Mouse (Mus musculus) frontal cortex, adult 2 months (tissue): ENCODE measurements around the gene Oat. TPM values are rescaled to one million over a fixed set of nuclear protein-coding genes. Genes with fewer than 3 reads are reported as not detected.
A peak's percentile ranks its signal among the peaks of the same experiment; 100 is the strongest.

ENCODE experiments used
- DNase-seq, 2 experiments: peaks; one replicate each; pipeline ENCODE4 v3.0.0; 2022; ENCODE audit warnings: low spot score in 1 of 2; ENCODE audit errors: extremely low spot score in 1 of 2
- polyA plus RNA-seq: library from polyadenylated mRNA; depleted of rRNA; stranded (reverse); fragments of >200 nt; gene quantifications from 2 replicates; pipeline ENCODE4 v1.2.3, GENCODE M21; 2012; rRNA removed

Oat gene
- 82.3 and 97.4 TPM in 2 replicates for polyA plus RNA-seq

GRCm38 (mm10) chr7:132576116-132576650 lies at the start of gene Oat:
Gene Oat (minus strand): TSS chr7:132576398.
- peak; percentile 91 to 95 for DNase-seq

DNA sequence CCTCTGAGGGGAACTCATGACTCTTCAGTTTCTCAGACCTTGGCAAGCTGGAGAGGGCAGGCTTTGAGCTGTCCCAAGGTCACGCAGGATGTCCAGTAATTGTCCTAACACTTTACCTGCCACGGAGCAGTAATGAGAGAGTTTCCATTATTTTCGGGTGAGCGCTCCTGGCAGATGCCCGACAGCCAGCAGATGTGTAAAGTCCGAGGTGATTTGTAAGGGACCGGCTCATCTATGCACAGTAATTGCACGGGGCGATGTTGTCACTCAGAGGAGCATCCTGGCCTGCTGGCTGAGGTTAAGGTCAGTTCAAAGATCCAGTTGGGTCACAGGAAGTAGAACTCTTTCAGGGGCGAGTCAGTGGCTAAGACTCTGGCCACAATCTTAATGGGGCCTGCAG lies 48.0 kb upstream of the Oat start:
- no peak for DNase-seq

DNA sequence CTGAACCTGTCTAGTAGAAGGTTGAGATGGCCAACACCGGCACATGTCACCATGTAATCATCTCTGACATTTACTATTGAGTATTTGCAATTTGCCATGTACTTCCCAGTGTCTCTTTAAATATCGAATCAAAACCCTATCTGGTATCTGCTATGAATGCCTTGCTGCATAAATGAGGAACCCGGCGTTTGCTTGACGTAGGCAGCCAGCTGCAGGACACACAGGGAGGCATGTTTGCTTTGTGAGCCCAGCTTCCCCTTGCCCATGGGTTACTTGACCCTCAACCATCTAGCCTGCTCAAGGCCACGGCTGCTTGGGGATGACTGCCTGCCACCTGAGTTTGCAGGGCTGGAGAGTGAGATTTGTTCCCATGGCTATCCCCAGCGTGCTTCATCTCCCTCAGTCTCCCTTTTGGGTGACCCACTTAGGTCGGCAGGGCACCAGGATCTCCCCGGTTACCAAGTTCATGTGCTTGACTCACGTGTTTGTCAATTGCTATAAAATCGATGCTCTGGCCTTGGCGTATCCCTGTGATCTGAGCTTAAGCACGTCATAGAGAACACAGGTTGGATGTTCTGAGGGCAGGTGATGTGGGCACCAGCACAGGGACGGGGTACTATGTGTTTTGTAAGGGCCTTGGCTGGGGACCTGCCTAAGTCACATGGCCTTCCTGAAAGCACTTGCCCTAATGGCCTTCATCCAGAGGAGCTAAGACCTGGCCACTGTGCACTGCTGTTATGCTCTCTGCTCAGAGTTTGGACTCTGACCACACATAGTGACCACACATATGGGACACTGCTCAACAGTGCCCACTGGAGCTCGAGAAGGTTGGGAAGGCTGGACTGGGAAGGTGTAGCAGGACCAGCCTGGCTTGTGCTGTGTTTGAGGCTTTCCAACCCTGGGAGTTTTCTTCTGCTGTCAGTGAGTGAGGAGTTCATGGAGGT lies 44.0 kb upstream of the Oat start:
- DNase-seq: no peak

- no peak for DNase-seq
Observed at GRCm38 (mm10) chr7:132619549-132619948, 43.4 kb upstream of the Oat start.

DNA sequence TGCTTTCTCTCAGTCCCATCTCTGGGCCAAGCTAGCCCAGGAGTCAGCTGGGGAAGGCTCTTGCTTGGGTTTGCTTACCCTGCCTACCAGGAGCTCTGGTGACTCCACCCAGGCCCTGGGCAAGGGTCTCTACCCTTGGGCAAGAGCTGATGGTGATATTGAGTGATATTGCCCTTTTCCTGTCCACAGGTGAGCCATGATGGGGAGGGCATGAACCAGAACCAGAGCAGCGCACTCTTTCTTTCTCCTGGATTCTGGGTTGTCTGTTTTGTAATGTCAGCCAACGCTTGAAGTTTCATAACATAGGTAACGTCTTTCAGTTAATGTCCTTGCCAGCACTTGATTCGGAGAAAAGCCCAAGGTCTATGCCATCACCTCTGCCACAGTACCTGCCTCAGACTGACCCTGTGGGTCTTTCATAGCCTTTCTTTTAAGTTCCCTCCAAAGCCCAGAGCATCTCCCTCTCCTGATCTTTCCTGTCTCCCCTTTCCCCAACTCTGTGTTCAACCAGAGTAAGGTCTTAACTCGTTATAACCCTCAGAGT lies 40.9 kb upstream of the Oat start:
- no peak for DNase-seq

GRCm38 (mm10) chr7:132616391-132616790 lies 40.2 kb upstream of the Oat start:
- DNase-seq: no peak

DNA sequence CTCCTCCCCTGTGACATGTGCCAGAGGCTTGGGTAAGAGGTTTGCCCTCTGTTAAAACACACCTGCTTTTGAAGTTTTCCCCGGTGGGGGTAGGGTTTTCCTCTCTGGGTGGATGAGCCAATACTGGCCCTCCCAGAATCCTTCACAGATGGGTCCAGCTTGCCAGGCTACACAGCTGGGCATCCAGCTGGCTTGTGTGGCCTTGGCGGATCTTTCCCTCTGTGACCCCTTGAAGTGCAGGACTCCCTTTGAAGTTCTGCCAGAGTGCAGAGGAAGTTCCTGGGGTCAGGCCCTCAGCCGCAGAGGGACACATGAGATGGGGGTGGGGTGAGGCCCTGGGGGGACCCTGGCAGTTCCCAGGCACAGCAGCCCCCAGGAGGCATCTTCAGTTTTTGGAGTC lies 39.1 kb upstream of the Oat start:
- DNase-seq: no peak

GRCm38 (mm10) chr7:132611530-132611929 lies 35.3 kb upstream of the Oat start:
- no peak for DNase-seq

DNA sequence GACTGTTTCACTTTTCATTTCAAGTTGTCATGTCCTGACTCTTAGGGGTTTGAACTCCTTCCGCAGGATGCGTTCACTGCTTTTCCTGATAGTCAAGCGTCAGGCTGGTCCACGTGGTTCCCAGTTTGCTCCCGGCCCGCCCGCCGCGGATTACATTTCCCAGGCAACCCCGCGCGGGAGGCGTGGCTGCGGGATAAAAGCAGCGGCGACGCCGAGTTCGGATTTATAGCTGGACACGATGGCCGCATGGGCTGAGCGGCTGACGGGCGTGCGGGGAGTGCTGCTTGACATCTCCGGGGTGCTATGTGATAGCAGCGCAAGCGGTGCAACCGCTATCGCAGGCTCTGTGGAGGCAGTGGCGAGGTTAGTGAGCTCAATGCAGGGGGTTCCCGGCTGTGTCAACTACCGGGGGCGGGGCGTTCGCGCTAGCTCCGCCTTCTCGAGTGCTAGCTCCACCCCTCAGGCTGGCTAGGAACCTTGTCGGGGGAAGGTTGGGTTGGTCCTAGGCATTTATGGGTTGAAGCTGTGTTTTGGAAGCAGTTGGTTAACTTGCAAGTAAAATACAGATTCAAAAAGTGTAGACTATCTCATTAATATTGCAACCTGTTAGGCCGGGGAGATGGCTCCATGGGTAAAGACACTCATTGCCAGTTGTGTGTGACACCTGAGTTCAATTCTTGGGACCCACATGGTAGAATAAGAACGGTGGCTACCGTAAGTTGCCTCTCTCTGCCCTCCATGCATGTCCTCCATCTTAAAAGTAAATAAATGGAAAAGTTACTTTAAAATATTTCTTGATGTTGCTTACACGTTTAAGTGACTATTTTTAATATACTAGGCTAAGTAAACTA lies 34.5 kb upstream of the Oat start, which contains the start of gene Lhpp:
Gene Lhpp, plus strand, starts transcription at position 171 of the 851 bp plus-strand sequence.
- DNase-seq: peak; percentile 10 to 80

DNA sequence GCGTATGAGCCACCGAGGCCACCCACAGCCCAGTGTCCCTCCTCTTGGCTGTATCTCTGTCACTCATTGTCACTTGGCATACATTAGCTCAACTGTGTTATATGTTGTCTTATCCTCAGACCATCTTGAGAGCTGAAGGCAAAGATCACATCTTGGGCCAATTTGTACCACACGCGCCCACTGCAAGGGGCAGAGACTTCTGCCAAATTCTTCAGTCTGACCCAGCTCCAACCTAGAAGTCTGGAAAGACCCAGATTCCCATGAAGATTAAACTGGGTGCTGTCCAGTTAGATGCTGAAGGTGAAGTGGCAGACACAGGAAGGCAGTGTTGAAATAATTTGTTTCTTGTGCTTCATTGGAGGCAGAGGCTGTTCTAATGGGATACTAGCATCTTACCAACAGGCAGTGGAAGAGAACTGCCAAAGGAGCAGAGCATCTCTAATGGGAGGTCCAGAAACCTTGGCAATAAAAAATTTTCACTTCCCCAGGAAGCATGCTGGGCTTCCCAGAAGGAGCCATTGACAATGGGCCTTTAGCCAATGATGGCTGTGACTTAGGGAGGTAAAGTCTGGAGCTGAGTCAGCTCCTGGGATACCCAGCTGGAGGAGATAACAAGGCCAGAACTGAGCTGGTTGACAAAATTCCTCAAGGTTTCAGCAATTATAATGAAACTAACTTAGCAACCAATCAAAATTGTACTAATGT lies 32.3 kb upstream of the Oat start:
- DNase-seq: no peak

DNA sequence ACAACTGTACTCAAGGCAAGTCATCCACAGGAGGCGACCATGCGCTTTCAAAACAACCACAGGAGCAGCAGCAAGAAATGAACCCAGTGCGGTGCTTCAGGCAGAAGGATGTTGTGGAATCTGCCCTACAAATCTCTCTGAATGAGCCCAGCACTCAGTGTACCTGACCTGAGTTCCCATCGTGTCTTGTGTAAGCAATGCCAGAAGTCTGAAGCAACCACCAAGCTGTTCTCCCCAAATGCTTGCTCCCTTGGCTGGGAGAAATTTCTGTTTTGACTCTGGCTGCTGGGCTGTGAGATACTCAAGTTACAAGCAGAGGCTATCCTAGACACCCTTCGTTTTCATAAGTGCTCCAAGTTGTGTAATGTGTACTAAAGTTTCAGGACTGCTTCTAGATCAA lies 29.5 kb upstream of the Oat start:
- DNase-seq: no peak

GRCm38 (mm10) chr7:132604720-132605119 lies 28.5 kb upstream of the Oat start:
- no peak for DNase-seq

GRCm38 (mm10) chr7:132600926-132601325 lies 24.7 kb upstream of the Oat start:
- no peak for DNase-seq

DNA sequence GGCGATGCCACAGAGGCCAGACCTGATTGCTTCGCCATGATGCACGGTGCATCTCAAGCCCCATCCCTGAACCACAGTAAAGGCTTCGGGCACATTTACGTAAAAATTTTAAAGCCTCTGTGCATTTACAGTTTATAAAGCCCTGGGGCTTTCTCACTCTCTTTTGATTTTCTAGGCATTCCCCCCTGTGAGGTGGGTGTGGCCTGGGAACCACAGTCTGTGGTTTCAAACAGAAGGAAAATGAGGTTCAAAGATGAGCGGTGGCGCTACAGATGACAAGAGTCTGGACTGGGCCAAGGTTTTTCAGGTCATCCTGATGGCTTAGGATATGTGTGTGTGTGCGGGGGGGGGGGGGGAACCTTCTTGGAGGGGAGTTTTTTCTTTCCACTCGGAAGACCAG lies 23.8 kb upstream of the Oat start:
- DNase-seq: no peak

- no peak for DNase-seq
Observed at GRCm38 (mm10) chr7:132599071-132599975, 23.1 kb upstream of the Oat start, which contains the start of gene Nkx1-2. Gene Nkx1-2 (minus strand): TSS chr7:132599637.

DNA sequence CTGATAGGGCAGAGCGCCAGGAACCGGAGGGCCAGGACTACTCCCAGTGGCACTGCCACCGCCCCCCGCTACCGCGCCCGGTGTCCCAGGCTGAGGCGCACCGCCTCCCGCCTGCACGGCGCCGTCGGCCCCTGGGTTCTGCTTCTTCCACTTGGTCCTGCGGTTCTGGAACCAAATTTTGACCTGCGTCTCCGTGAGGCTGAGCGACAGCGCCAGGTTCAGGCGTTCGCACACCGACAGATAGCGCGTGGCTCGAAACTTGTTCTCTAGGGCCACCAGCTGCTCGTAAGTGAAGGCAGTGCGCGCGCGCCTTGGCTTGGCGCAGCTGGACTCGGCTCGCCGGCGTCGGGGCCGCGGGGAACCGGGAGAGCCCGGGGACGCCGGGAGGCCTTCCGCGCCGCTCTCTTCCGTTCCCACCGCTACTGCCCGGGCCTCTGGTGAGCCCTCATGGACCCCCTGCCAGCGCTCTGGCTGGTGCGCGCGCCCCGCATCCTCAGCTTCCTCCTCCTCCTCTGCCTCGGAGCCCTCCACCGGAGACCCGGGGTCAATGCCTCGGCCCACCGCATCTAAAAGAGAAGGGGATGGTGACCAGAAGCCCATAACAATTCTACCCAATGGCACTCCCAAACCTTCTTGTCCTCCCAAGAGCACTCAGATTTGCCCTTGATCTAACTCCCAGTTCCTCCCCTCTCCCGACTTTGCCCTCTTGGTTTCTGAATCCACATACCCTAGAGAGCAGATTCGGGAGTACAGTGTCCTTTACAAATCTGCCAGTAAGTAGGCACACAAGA lies 21.2 kb upstream of the Oat start:
- no peak for DNase-seq

GRCm38 (mm10) chr7:132596557-132597250 lies 20.5 kb upstream of the Oat start:
- DNase-seq: no peak

DNA sequence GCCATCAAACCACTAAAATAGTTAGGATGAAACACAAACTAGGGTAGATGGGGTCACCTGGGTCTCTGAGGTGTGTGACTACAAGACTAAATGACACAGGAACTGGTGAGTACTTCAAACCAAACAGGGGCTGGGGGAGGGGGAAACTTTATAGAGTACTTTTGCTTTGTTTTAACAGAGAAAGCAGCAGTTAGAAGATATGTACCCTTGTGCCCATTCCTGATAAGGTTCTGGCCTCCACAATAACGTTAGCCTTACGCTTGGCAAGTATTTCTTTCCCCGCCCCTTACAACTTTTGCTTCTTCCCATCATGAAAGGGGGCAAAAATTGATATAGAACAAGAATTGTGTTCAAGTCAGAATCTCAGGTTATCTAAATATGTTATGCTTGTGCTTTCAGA lies 19.6 kb upstream of the Oat start:
- DNase-seq: no peak
